Mouse (Mus musculus): ENCODE measurements at regions not wholly inside any gene's neighbourhood (a gene's known extent, or its start where the extent isn't known, plus 50 kb on each side); places are given as distances from the start of the nearest gene placed in this dataset.
A peak's percentile ranks its signal among the peaks of the same experiment; 100 is the strongest.

- no peak for DNase-seq (ENCODE audit: low spot score)
- 73% methylated on average over 6 of the region's 6 CpGs for WGBS
- no peak overlapping the region for H3K27ac ChIP-seq (replicated peaks; ENCODE audit: low read depth, low read length)
These were observed 742.2 kb upstream of the Zeb2 start for GRCm38 (mm10) chr2:45859445-45859844.

GRCm38 (mm10) chr2:45850018-45850605 lies 732.9 kb upstream of the Zeb2 start:
- Histone ChIP-seq H3K9me3 (ENCODE audit: control insufficient read depth, low read length) (no peaks in the 10 kb centered on the region), H3K27ac (replicated peaks; ENCODE audit: low read depth, low read length) (no peak overlapping the region), H3K9ac (ENCODE audit: low read depth, low read length, severe bottlenecking) (no peak overlapping the region), H3K27me3 (ENCODE audit: control insufficient read depth, insufficient read depth, low read length) (no peaks in the 10 kb centered on the region), H3K4me3 (replicated peaks; ENCODE audit: low read length) (no peak overlapping the region), H3K4me2 (replicated peaks; ENCODE audit: low read depth, low read length, severe bottlenecking) (no peak overlapping the region), H3K4me1 (ENCODE audit: control insufficient read depth, insufficient read depth, low read length) (no peaks in the 10 kb centered on the region), H3K36me3 (ENCODE audit: control insufficient read depth, insufficient read depth, low read length) (no peaks in the 10 kb centered on the region)
- ATAC-seq (ENCODE audit: low FRiP score, low read depth) (no peak), DNase-seq (ENCODE audit: low spot score) (no peak)
- no peak for TF ChIP-seq POLR2A (IDR thresholded peaks at IDR 0.05; ENCODE audit: borderline replicate concordance, extremely low read depth, insufficient read depth, insufficient read length)
- 96% methylated on average over 6 of the region's 6 CpGs for WGBS

More at GRCm38 (mm10) chr2:45859445-45859844, 742.2 kb upstream of the Zeb2 start:
- Histone ChIP-seq H3K4me1 (ENCODE audit: control insufficient read depth, insufficient read depth, low read length) (peaks cover 3% of the 10 kb centered on the region; the same call in 1 of the 2 replicates), H3K4me3 (replicated peaks; ENCODE audit: low read length) (no peak overlapping the region), H3K36me3 (ENCODE audit: control insufficient read depth, insufficient read depth, low read length) (no peaks in the 10 kb centered on the region), H3K9ac (ENCODE audit: low read depth, low read length, severe bottlenecking) (no peak overlapping the region), H3K4me2 (replicated peaks; ENCODE audit: low read depth, low read length, severe bottlenecking) (no peak overlapping the region), H3K9me3 (ENCODE audit: control insufficient read depth, low read length) (no peaks in the 10 kb centered on the region), H3K27me3 (ENCODE audit: control insufficient read depth, insufficient read depth, low read length) (no peaks in the 10 kb centered on the region)
- no peak for TF ChIP-seq POLR2A (IDR thresholded peaks at IDR 0.05; ENCODE audit: borderline replicate concordance, extremely low read depth, insufficient read depth, insufficient read length)
- no peak for ATAC-seq (ENCODE audit: low FRiP score, low read depth)

GRCm38 (mm10) chr2:45840389-45840788 lies 723.2 kb upstream of the Zeb2 start:
- ATAC-seq (ENCODE audit: low FRiP score, low read depth) (no peak), DNase-seq (ENCODE audit: low spot score) (no peak)
- Histone ChIP-seq H3K9me3 (ENCODE audit: control insufficient read depth, low read length) (no peaks in the 10 kb centered on the region), H3K9ac (ENCODE audit: low read depth, low read length, severe bottlenecking) (no peak overlapping the region), H3K4me3 (replicated peaks; ENCODE audit: low read length) (no peak overlapping the region), H3K27me3 (ENCODE audit: control insufficient read depth, insufficient read depth, low read length) (no peaks in the 10 kb centered on the region), H3K4me2 (replicated peaks; ENCODE audit: low read depth, low read length, severe bottlenecking) (no peak overlapping the region), H3K4me1 (ENCODE audit: control insufficient read depth, insufficient read depth, low read length) (no peaks in the 10 kb centered on the region), H3K36me3 (ENCODE audit: control insufficient read depth, insufficient read depth, low read length) (no peaks in the 10 kb centered on the region), H3K27ac (replicated peaks; ENCODE audit: low read depth, low read length) (no peak overlapping the region)
- no peak for TF ChIP-seq POLR2A (IDR thresholded peaks at IDR 0.05; ENCODE audit: borderline replicate concordance, extremely low read depth, insufficient read depth, insufficient read length)

GRCm38 (mm10) chr2:45836546-45837221 lies 719.5 kb upstream of the Zeb2 start:
- TF ChIP-seq POLR2A (IDR thresholded peaks at IDR 0.05; ENCODE audit: borderline replicate concordance, extremely low read depth, insufficient read depth, insufficient read length), result no peak
- DNase-seq (ENCODE audit: low spot score), result no peak
- Histone ChIP-seq H3K27ac (replicated peaks; ENCODE audit: low read depth, low read length) (no peak overlapping the region), H3K27me3 (ENCODE audit: control insufficient read depth, insufficient read depth, low read length) (no peaks in the 10 kb centered on the region), H3K4me1 (ENCODE audit: control insufficient read depth, insufficient read depth, low read length) (no peaks in the 10 kb centered on the region), H3K9me3 (ENCODE audit: control insufficient read depth, low read length) (no peaks in the 10 kb centered on the region), H3K36me3 (ENCODE audit: control insufficient read depth, insufficient read depth, low read length) (no peaks in the 10 kb centered on the region), H3K9ac (ENCODE audit: low read depth, low read length, severe bottlenecking) (no peak overlapping the region), H3K4me2 (replicated peaks; ENCODE audit: low read depth, low read length, severe bottlenecking) (no peak overlapping the region), H3K4me3 (replicated peaks; ENCODE audit: low read length) (no peak overlapping the region)
- ATAC-seq (ENCODE audit: low FRiP score, low read depth), result no peak
- 68% methylated on average over 6 of the region's 6 CpGs for WGBS

- no peaks in the 10 kb centered on the region for H3K4me1 ChIP-seq (ENCODE audit: control insufficient read depth, insufficient read depth, low read length)
- no peak overlapping the region for H3K27ac ChIP-seq (replicated peaks; ENCODE audit: low read depth, low read length)
- H3K27me3 ChIP-seq (ENCODE audit: control insufficient read depth, insufficient read depth, low read length), result no peaks in the 10 kb centered on the region
- 73% methylated on average over 8 of the region's 8 CpGs for WGBS
- no peak overlapping the region for H3K4me3 ChIP-seq (replicated peaks; ENCODE audit: low read length)
- no peak overlapping the region for H3K9ac ChIP-seq (ENCODE audit: low read depth, low read length, severe bottlenecking)
- H3K4me2 ChIP-seq (replicated peaks; ENCODE audit: low read depth, low read length, severe bottlenecking), result no peak overlapping the region
- no peak for ATAC-seq (ENCODE audit: low FRiP score, low read depth)
- TF ChIP-seq POLR2A (IDR thresholded peaks at IDR 0.05; ENCODE audit: borderline replicate concordance, extremely low read depth, insufficient read depth, insufficient read length), result no peak
- peak; percentile 18 for DNase-seq (ENCODE audit: low spot score)
- H3K36me3 ChIP-seq (ENCODE audit: control insufficient read depth, insufficient read depth, low read length), result no peaks in the 10 kb centered on the region
- H3K9me3 ChIP-seq (ENCODE audit: control insufficient read depth, low read length), result no peaks in the 10 kb centered on the region
These were observed 700.9 kb upstream of the Zeb2 start for GRCm38 (mm10) chr2:45817945-45818719.

All from limb, embryonic 14.5 days (tissue).